Mouse (Mus musculus): Measurements from ENCODE around the gene Rab31.

GRCm38 (mm10) chr17:65615678-65616077 is 156.9 kb downstream of the Rab31 start:
- TF ChIP-seq EP300 (optimal IDR thresholded peaks at IDR 0.05) (no peak), CTCF (IDR thresholded peaks at IDR 0.05; ENCODE audit: low read depth) (0 out of 2 replicates have a peak, but pooled peaks have one; percentile 13)

Measured in stomach, postnatal 0 days (tissue).